Mouse (Mus musculus) stomach, embryonic 14.5 days (tissue): ENCODE measurements around the gene Ube3a. TPM values are rescaled to one million over a fixed set of nuclear protein-coding genes. Genes with fewer than 3 reads are reported as not detected.

ENCODE experiments used
- ATAC-seq: fragments of 200-750 bp; cut with Nextera tagmentation; 2 replicates; pipeline ENCODE4 v1.8.0; 2017; ENCODE audit warnings: low read depth, moderate TSS enrichment; ENCODE audit not compliant: insufficient number of reproducible peaks, insufficient read depth, low FRiP score
- H3K27ac ChIP-seq: fragments of 300-500 bp; sonication (generic); 2 replicates; pipeline ENCODE4 v1.5.1; 2014; ENCODE audit warnings: mild to moderate bottlenecking, low read length, moderate library complexity, mixed read lengths
- H3K27me3 ChIP-seq: fragments of 300-500 bp; sonication (generic); 2 replicates; pipeline ENCODE4 v1.6.1; 2014; ENCODE audit warnings: low read length, control low read depth, mixed read lengths; ENCODE audit not compliant: control insufficient read depth, insufficient read depth
- H3K36me3 ChIP-seq: fragments of 300-500 bp; sonication (generic); 2 replicates; pipeline ENCODE4 v1.6.1; 2014; ENCODE audit warnings: mild to moderate bottlenecking, control low read depth, low read length, moderate library complexity, mixed read lengths; ENCODE audit not compliant: control insufficient read depth, insufficient read depth
- H3K4me1 ChIP-seq: fragments of 300-500 bp; sonication (generic); 2 replicates; pipeline ENCODE4 v1.6.1; 2014; ENCODE audit warnings: low read length, control low read depth, mixed read lengths; ENCODE audit not compliant: control insufficient read depth, insufficient read depth
- H3K4me2 ChIP-seq: fragments of 300-500 bp; sonication (generic); replicated peaks from 2 replicates; pipeline ENCODE4 v1.6.1; 2014; ENCODE audit warnings: low read depth, low read length, control low read depth
- H3K4me3 ChIP-seq: fragments of 300-500 bp; sonication (generic); 2 replicates; pipeline ENCODE4 v1.5.1; 2014; ENCODE audit warnings: low read depth, low read length, control low read depth
- H3K9ac ChIP-seq: fragments of 300-500 bp; sonication (generic); replicated peaks from 2 replicates; pipeline ENCODE4 v1.6.1; 2014; ENCODE audit warnings: low read depth, mild to moderate bottlenecking, control low read depth, low read length, moderate library complexity, mixed read lengths
- H3K9me3 ChIP-seq: fragments of 300-500 bp; sonication (generic); 2 replicates; pipeline ENCODE4 v1.6.1; 2016; ENCODE audit warnings: low read depth, low read length, control low read depth; ENCODE audit not compliant: control insufficient read depth
- WGBS: fragments of 180-500 bp; shearing (Covaris S2); extraction: QIAGEN DNeasy Blood & Tissue Kit; methylation state at CpG from one replicate; pipeline ENCODE4 v1.1.7; 2014; 5-methylcytosine and 5-hydroxymethylcytosine counted together
- polyA plus RNA-seq: library from polyadenylated mRNA; unstranded; fragments of >200 nt; fragmentation: Nextera tagmentation; extraction: Ambion mirVana; gene quantifications from 2 replicates; pipeline ENCODE4 v1.2.1, GENCODE M21; 2014

Gene Ube3a
- polyA plus RNA-seq, 1 experiment from 2014 or later = 134 TPM

- ATAC-seq = no peak
- WGBS = 59% methylated on average over 1 of the region's 1 CpGs
- Histone ChIP-seq H3K9ac (no peak overlapping the region), H3K27me3 (no peaks in the 10 kb centered on the region), H3K4me3 (no peak overlapping the region), H3K4me1 (peaks cover 7% of the 10 kb centered on the region; the same call in 1 of the 2 replicates), H3K9me3 (no peaks in the 10 kb centered on the region), H3K4me2 (no peak overlapping the region), H3K36me3 (no peaks in the 10 kb centered on the region), H3K27ac (no peak overlapping the region)
Observed at GRCm38 (mm10) chr7:59231960-59232359, 3.4 kb downstream of the Ube3a start.

- Histone ChIP-seq H3K36me3 (no peaks in the 10 kb centered on the region), H3K4me1 (peaks cover 7% of the 10 kb centered on the region; the same call in 1 of the 2 replicates), H3K9me3 (no peaks in the 10 kb centered on the region), H3K9ac (no peak overlapping the region), H3K27ac (no peak overlapping the region), H3K27me3 (no peaks in the 10 kb centered on the region), H3K4me2 (no peak overlapping the region), H3K4me3 (no peak overlapping the region)
- no peak for ATAC-seq
- 90% methylated on average over 8 of the region's 8 CpGs for WGBS
Observed at GRCm38 (mm10) chr7:59234773-59235401, 6.3 kb downstream of the Ube3a start.

GRCm38 (mm10) chr7:59243257-59243656 is 14.7 kb downstream of the Ube3a start:
- Histone ChIP-seq H3K27me3 (no peaks in the 10 kb centered on the region), H3K9ac (no peak overlapping the region), H3K36me3 (peaks cover 4% of the 10 kb centered on the region), H3K9me3 (no peaks in the 10 kb centered on the region), H3K4me1 (no peaks in the 10 kb centered on the region), H3K27ac (no peak overlapping the region), H3K4me3 (no peak overlapping the region), H3K4me2 (no peak overlapping the region)
- 67% methylated on average over 3 of the region's 3 CpGs for WGBS
- no peak for ATAC-seq

GRCm38 (mm10) chr7:59245541-59245940 is 17.0 kb downstream of the Ube3a start:
- no peaks in the 10 kb centered on the region for H3K27me3 ChIP-seq
- no peaks in the 10 kb centered on the region for H3K9me3 ChIP-seq
- H3K4me3 ChIP-seq = no peak overlapping the region
- H3K27ac ChIP-seq = no peak overlapping the region
- no peak for ATAC-seq
- H3K4me1 ChIP-seq = no peaks in the 10 kb centered on the region
- H3K9ac ChIP-seq = no peak overlapping the region
- WGBS = 97% methylated on average over 2 of the region's 2 CpGs
- H3K36me3 ChIP-seq = peaks cover 7% of the 10 kb centered on the region
- H3K4me2 ChIP-seq = no peak overlapping the region

GRCm38 (mm10) chr7:59253373-59253772 is 24.8 kb downstream of the Ube3a start:
- 96% methylated on average over 2 of the region's 2 CpGs for WGBS
- no peaks in the 10 kb centered on the region for H3K27me3 ChIP-seq

GRCm38 (mm10) chr7:59265538-59265937 is 37.0 kb downstream of the Ube3a start:
- Histone ChIP-seq H3K36me3 (no peaks in the 10 kb centered on the region), H3K4me1 (no peaks in the 10 kb centered on the region), H3K9me3 (no peaks in the 10 kb centered on the region), H3K4me3 (no peak overlapping the region), H3K27ac (no peak overlapping the region), H3K4me2 (no peak overlapping the region), H3K9ac (no peak overlapping the region), H3K27me3 (no peaks in the 10 kb centered on the region)
- no peak for ATAC-seq
- 100% methylated on average over 1 of the region's 1 CpGs for WGBS

More at GRCm38 (mm10) chr7:59253373-59253772, 24.8 kb downstream of the Ube3a start:
- no peaks in the 10 kb centered on the region for H3K9me3 ChIP-seq
- no peak overlapping the region for H3K4me2 ChIP-seq
- no peak overlapping the region for H3K27ac ChIP-seq
- no peak overlapping the region for H3K9ac ChIP-seq
- H3K36me3 ChIP-seq = peaks cover 11% of the 10 kb centered on the region
- H3K4me1 ChIP-seq = no peaks in the 10 kb centered on the region
- no peak overlapping the region for H3K4me3 ChIP-seq
- no peak for ATAC-seq

- Histone ChIP-seq H3K27me3 (no peaks in the 10 kb centered on the region), H3K27ac (no peak overlapping the region), H3K36me3 (peaks cover 9% of the 10 kb centered on the region), H3K9ac (no peak overlapping the region), H3K4me2 (no peak overlapping the region), H3K4me1 (0 out of 2 replicates have a peak, but pooled peaks cover 2% of the 10 kb centered on the region), H3K4me3 (no peak overlapping the region), H3K9me3 (no peaks in the 10 kb centered on the region)
- WGBS = 37% methylated on average over 4 of the region's 4 CpGs
- no peak for ATAC-seq
Observed at GRCm38 (mm10) chr7:59271775-59272174, 43.2 kb downstream of the Ube3a start.

- H3K4me3 ChIP-seq = no peak overlapping the region
- H3K27me3 ChIP-seq = no peaks in the 10 kb centered on the region
- no peak overlapping the region for H3K4me2 ChIP-seq
- ATAC-seq = no peak
- 89% methylated on average over 1 of the region's 1 CpGs for WGBS
- H3K9ac ChIP-seq = no peak overlapping the region
- no peaks in the 10 kb centered on the region for H3K4me1 ChIP-seq
- H3K36me3 ChIP-seq = no peaks in the 10 kb centered on the region; the same call in 1 of the 2 replicates
- no peak overlapping the region for H3K27ac ChIP-seq
- no peaks in the 10 kb centered on the region for H3K9me3 ChIP-seq
Observed at GRCm38 (mm10) chr7:59312576-59312975, 84.0 kb downstream of the Ube3a start.

GRCm38 (mm10) chr7:59322759-59323158 is 94.2 kb downstream of the Ube3a start:
- Histone ChIP-seq H3K36me3 (no peaks in the 10 kb centered on the region), H3K9ac (no peak overlapping the region), H3K4me1 (no peaks in the 10 kb centered on the region), H3K4me3 (no peak overlapping the region), H3K27ac (no peak overlapping the region), H3K4me2 (no peak overlapping the region), H3K27me3 (no peaks in the 10 kb centered on the region), H3K9me3 (no peaks in the 10 kb centered on the region)
- 88% methylated on average over 1 of the region's 1 CpGs for WGBS
- no peak for ATAC-seq
